Mouse (Mus musculus) forebrain, embryonic 14.5 days (tissue): ENCODE measurements at regions not wholly inside any gene's neighbourhood (a gene's known extent, or its start where the extent isn't known, plus 50 kb on each side); places are given as distances from the start of the nearest gene placed in this dataset.

ENCODE experiments used
- ATAC-seq: fragments of 200-750 bp; cut with Nextera tagmentation; 2 replicates; pipeline ENCODE4 v1.8.0; 2017; ENCODE audit warnings: mild to moderate bottlenecking, moderate library complexity
- DNase-seq: peaks from one replicate; pipeline ENCODE4 v3.0.0-alpha.2; 2015; ENCODE audit warnings: low spot score
- H3K27ac ChIP-seq: fragments of 300-500 bp; sonication (generic); 2 replicates; pipeline ENCODE4 v1.5.1; 2014; ENCODE audit warnings: low read depth, mild to moderate bottlenecking, control low read depth, low read length, moderate library complexity
- H3K27me3 ChIP-seq: fragments of 300-500 bp; sonication (generic); replicated peaks from 2 replicates; pipeline ENCODE4 v1.6.1; 2014; ENCODE audit warnings: low read length, control low read depth, mixed read lengths; ENCODE audit not compliant: control insufficient read depth, insufficient read depth
- H3K36me3 ChIP-seq: fragments of 300-500 bp; sonication (generic); 2 replicates; pipeline ENCODE4 v1.6.1; 2014; ENCODE audit warnings: low read length, control low read depth; ENCODE audit not compliant: control insufficient read depth, insufficient read depth
- H3K4me1 ChIP-seq: fragments of 300-500 bp; sonication (generic); 2 replicates; pipeline ENCODE4 v1.6.1; 2014; ENCODE audit warnings: antibody characterized with exemption, low read length, control low read depth; ENCODE audit not compliant: control insufficient read depth, insufficient read depth
- H3K4me2 ChIP-seq: fragments of 300-500 bp; sonication (generic); 2 replicates; pipeline ENCODE4 v1.6.1; 2014; ENCODE audit warnings: mild to moderate bottlenecking, control low read depth, low read length
- H3K4me3 ChIP-seq: fragments of 300-500 bp; sonication (generic); 2 replicates; pipeline ENCODE4 v1.5.1; 2014; ENCODE audit warnings: low read depth, low read length, control low read depth
- H3K9ac ChIP-seq: fragments of 300-500 bp; sonication (generic); 2 replicates; pipeline ENCODE4 v1.6.1; 2014; ENCODE audit warnings: mild to moderate bottlenecking, low read length, control low read depth, moderate library complexity
- H3K9me3 ChIP-seq: fragments of 300-500 bp; sonication (generic); replicated peaks from 2 replicates; pipeline ENCODE4 v1.6.1; 2016; ENCODE audit warnings: low read length, control low read depth, mixed read lengths; ENCODE audit not compliant: control insufficient read depth
- WGBS: fragments of 180-500 bp; shearing (Covaris S2); extraction: QIAGEN DNeasy Blood & Tissue Kit; methylation state at CpG from one replicate; pipeline ENCODE4 v1.1.7; 2014; 5-methylcytosine and 5-hydroxymethylcytosine counted together

DNA sequence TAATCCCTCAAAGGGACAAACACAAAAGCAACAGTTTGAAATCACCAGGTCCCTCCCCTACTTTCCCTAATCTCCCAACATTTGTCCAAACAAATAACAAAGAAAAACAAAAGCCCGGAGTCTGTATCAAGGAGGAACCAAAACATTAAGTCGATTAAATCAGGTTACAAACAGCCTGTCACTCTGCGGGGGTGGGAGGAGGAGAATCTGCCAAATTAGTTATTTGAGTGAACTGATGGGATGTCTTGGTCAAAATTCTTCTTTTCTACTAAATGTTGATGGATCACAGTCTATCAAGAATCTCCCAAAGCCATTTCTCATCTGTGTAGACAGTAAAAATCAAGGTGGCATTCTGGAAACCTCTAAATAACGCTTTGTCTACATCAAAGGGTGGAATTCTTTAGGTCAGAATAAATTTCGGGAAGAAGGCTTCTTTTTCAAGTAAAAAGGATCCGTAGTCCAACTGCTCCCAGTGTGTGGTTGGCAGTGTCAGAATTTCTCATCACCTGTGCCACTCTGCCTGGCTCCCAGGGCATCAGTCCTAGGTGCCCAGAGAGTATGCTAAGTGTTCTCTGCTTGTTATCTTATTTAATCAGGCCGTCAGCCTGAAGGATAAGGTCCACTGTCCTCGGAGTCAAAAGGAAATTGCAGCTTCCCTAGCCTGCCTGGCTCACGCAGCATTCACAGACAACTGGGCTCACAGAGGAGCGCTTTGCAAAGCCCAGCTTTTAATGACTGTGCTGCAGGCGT, 216.1 kb downstream of the Gm19935 start:
- DNase-seq (no peak), ATAC-seq (no peak)
- H3K27me3 ChIP-seq, result no peaks in the 10 kb centered on the region
- H3K9me3 ChIP-seq, result no peaks in the 10 kb centered on the region
- H3K4me2 ChIP-seq, result no peak overlapping the region
- H3K36me3 ChIP-seq, result no peaks in the 10 kb centered on the region
- 34% methylated on average over 11 of the region's 11 CpGs for WGBS
- no peak overlapping the region for H3K4me3 ChIP-seq
- H3K27ac ChIP-seq, result no peak overlapping the region
- no peaks in the 10 kb centered on the region for H3K4me1 ChIP-seq
- H3K9ac ChIP-seq, result no peak overlapping the region

DNA sequence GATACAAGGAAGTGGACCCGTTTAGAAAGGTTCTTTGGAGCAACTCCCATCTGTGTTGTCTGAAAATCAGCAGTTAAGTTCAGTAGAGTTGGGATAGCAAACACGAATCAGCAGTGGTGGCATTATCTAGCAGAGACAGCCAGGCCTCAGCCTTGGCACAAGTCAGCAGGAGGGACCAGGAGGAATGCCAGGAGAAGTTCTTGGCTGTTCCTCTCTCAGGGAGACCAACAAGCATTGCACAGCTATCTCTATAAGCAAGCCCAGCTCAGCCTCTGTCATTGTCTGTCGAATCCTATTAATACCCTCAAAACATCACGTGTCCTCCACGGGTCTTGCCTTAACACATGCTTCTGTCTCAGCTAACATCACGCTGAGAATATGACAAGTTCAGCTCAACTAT, 219.8 kb downstream of the Gm19935 start:
- DNase-seq (no peak), ATAC-seq (no peak)
- no peak overlapping the region for H3K27ac ChIP-seq
- no peaks in the 10 kb centered on the region for H3K27me3 ChIP-seq
- H3K9ac ChIP-seq, result no peak overlapping the region
- H3K4me2 ChIP-seq, result no peak overlapping the region
- no peaks in the 10 kb centered on the region for H3K4me1 ChIP-seq
- H3K9me3 ChIP-seq, result no peaks in the 10 kb centered on the region
- H3K36me3 ChIP-seq, result no peaks in the 10 kb centered on the region
- H3K4me3 ChIP-seq, result no peak overlapping the region
- WGBS, result 88% methylated on average over 6 of the region's 6 CpGs

- Histone ChIP-seq H3K4me1 (peaks cover 5% of the 10 kb centered on the region), H3K27ac (no peak overlapping the region), H3K4me3 (no peak overlapping the region), H3K9me3 (no peaks in the 10 kb centered on the region), H3K4me2 (no peak overlapping the region), H3K9ac (no peak overlapping the region), H3K36me3 (no peaks in the 10 kb centered on the region), H3K27me3 (no peaks in the 10 kb centered on the region)
- ATAC-seq (no peak), DNase-seq (no peak)
- WGBS, result 90% methylated on average over 4 of the region's 4 CpGs
These were observed 231.3 kb upstream of the Tox3 start for GRCm38 (mm10) chr8:90579426-90579825.

DNA sequence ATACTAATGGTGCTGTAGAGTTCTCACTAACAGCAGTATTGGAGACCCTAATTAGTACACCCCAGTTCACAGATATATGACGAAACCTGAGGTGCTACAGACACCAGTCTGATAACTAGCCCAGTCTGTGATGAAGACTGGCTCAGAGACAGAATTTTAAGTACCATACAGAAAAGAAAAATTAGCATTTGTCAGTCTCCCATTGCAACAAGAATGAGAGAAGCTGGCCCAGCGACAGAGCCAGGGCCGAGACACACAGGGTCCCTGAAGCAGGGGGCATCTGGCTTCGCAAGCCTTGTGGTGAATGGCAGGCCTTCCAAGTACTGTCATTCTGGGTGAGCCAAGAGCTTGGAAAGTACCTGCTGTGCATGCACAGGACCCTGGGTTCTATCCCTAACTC, 228.8 kb upstream of the Tox3 start:
- WGBS, result 23% methylated on average over 4 of the region's 4 CpGs
- Histone ChIP-seq H3K27ac (0 out of 2 replicates have a peak overlapping the region, but pooled peaks have one; percentile 58), H3K9ac (no peak overlapping the region), H3K9me3 (no peaks in the 10 kb centered on the region), H3K4me2 (no peak overlapping the region), H3K4me3 (no peak overlapping the region), H3K4me1 (peaks cover 5% of the 10 kb centered on the region), H3K27me3 (no peaks in the 10 kb centered on the region), H3K36me3 (no peaks in the 10 kb centered on the region)
- DNase-seq, result peak; percentile 94
- ATAC-seq, result peak; percentile 98

DNA sequence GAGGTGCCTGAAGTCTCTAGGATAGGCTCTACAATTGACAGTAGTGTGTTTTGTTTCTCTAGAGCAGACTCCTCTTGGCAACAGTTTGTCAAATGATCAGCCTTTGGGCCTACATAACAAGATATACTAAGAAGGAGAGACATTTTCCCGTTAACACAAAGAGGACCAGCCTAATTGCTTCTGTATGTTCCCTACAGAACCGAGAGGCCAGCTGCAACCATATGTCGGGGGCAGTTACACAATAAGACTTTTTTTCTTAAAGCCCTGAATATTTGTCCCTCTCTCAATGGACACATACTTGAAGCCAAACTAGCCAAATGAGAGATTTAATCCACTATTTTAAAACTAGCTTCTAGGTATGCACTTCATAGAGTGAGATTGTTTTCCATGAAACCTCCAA, 226.5 kb upstream of the Tox3 start:
- Histone ChIP-seq H3K9ac (no peak overlapping the region), H3K4me2 (no peak overlapping the region), H3K4me1 (peaks cover 5% of the 10 kb centered on the region), H3K27ac (no peak overlapping the region), H3K4me3 (no peak overlapping the region), H3K27me3 (no peaks in the 10 kb centered on the region), H3K9me3 (no peaks in the 10 kb centered on the region), H3K36me3 (no peaks in the 10 kb centered on the region)
- DNase-seq (no peak), ATAC-seq (no peak)
- WGBS, result 43% methylated on average over 3 of the region's 3 CpGs

- H3K4me1 ChIP-seq, result no peaks in the 10 kb centered on the region
- no peaks in the 10 kb centered on the region for H3K27me3 ChIP-seq
- ATAC-seq (no peak), DNase-seq (no peak)
- WGBS, result 88% methylated on average over 7 of the region's 7 CpGs
- H3K36me3 ChIP-seq, result no peaks in the 10 kb centered on the region
- H3K4me2 ChIP-seq, result no peak overlapping the region
- no peak overlapping the region for H3K9ac ChIP-seq
- H3K9me3 ChIP-seq, result no peaks in the 10 kb centered on the region
- no peak overlapping the region for H3K27ac ChIP-seq
- no peak overlapping the region for H3K4me3 ChIP-seq
These were observed 207.9 kb upstream of the Tox3 start for GRCm38 (mm10) chr8:90556079-90556427.

GRCm38 (mm10) chr8:90555415-90556078, 207.4 kb upstream of the Tox3 start:
- DNase-seq, result no peak
- Histone ChIP-seq H3K36me3 (no peaks in the 10 kb centered on the region), H3K9me3 (no peaks in the 10 kb centered on the region), H3K4me1 (no peaks in the 10 kb centered on the region), H3K4me2 (no peak overlapping the region), H3K27me3 (no peaks in the 10 kb centered on the region), H3K27ac (no peak overlapping the region), H3K9ac (no peak overlapping the region), H3K4me3 (no peak overlapping the region)
- WGBS, result 83% methylated on average over 14 of the region's 14 CpGs
- no peak for ATAC-seq

- no peak overlapping the region for H3K4me3 ChIP-seq
- DNase-seq, result no peak
- no peaks in the 10 kb centered on the region for H3K27me3 ChIP-seq
- no peaks in the 10 kb centered on the region for H3K36me3 ChIP-seq
- H3K27ac ChIP-seq, result no peak overlapping the region
- H3K4me2 ChIP-seq, result no peak overlapping the region
- H3K9ac ChIP-seq, result no peak overlapping the region
- H3K9me3 ChIP-seq, result no peaks in the 10 kb centered on the region
- peaks cover 9% of the 10 kb centered on the region for H3K4me1 ChIP-seq
- 87% methylated on average over 3 of the region's 3 CpGs for WGBS
- no peak for ATAC-seq
These were observed 199.1 kb upstream of the Tox3 start for GRCm38 (mm10) chr8:90547276-90547675.

- Histone ChIP-seq H3K4me3 (no peak overlapping the region), H3K27ac (no peak overlapping the region), H3K9ac (no peak overlapping the region), H3K27me3 (no peaks in the 10 kb centered on the region), H3K4me2 (no peak overlapping the region), H3K4me1 (peaks cover 12% of the 10 kb centered on the region), H3K36me3 (no peaks in the 10 kb centered on the region), H3K9me3 (no peaks in the 10 kb centered on the region)
- ATAC-seq (peak; percentile 63), DNase-seq (peak; percentile 74)
- 8% methylated on average over 8 of the region's 8 CpGs for WGBS
These were observed 194.5 kb upstream of the Tox3 start for GRCm38 (mm10) chr8:90542619-90543018.
